In genomic region chr9:58516480-58516879, GRCm38 (mm10) we compare ENCODE assay signal across 13 mouse cellular contexts. TPM values are rescaled to one million over a fixed set of nuclear protein-coding genes. Genes with fewer than 3 reads are reported as not detected.
"Had no signal": no experiment of that assay in that cellular context is flagged by ENCODE, and none has a peak within 500 bp of the region (broad histone marks: within the 10 kb centered on the region; RNA-seq: fewer than 3 reads in every experiment).

No protein-coding gene starts in this region.

- ATAC-seq: liver, postnatal 0 days; midbrain, embryonic 13.5 days had no signal

- H3K4me2 ChIP-seq: limb, embryonic 12.5 days; liver, embryonic 13.5 days; lung, embryonic 15.5 days; midbrain, embryonic 13.5 days; stomach, embryonic 15.5 days had no signal

- H3K27ac ChIP-seq: limb, embryonic 12.5 days; liver, embryonic 13.5 days; lung, embryonic 15.5 days; midbrain, embryonic 13.5 days; stomach, embryonic 15.5 days had no signal

- H3K27me3 ChIP-seq: limb, embryonic 12.5 days; liver, embryonic 13.5 days; lung, embryonic 15.5 days; midbrain, embryonic 13.5 days; stomach, embryonic 15.5 days had no signal

- H3K4me3 ChIP-seq: limb, embryonic 12.5 days; liver, embryonic 13.5 days; lung, embryonic 15.5 days; midbrain, embryonic 13.5 days; stomach, embryonic 15.5 days had no signal

- H3K9me3 ChIP-seq: limb, embryonic 12.5 days; liver, embryonic 13.5 days; lung, embryonic 15.5 days; midbrain, embryonic 13.5 days; stomach, embryonic 15.5 days had no signal

- DNase-seq: kidney, postnatal 25 days; liver; liver, embryonic 13.5 days; liver, postnatal 0 days; lung, postnatal 14 days; right cerebral cortex, postnatal 14 days; thymus, adult 2 months; thymus, postnatal 25 days had no signal

- H3K9ac ChIP-seq: limb, embryonic 12.5 days; liver, embryonic 13.5 days; liver, postnatal 0 days; lung, embryonic 15.5 days; midbrain, embryonic 13.5 days; stomach, embryonic 15.5 days had no signal

- H3K36me3 ChIP-seq: limb, embryonic 12.5 days; liver, embryonic 13.5 days; lung, embryonic 15.5 days; midbrain, embryonic 13.5 days; stomach, embryonic 15.5 days had no signal

- H3K4me1 ChIP-seq: liver, embryonic 13.5 days; lung, embryonic 15.5 days; stomach, embryonic 15.5 days had no signal

RNA-seq across cellular contexts. Expression of gene Insyn1, which starts 28.1 kb away (rescaled TPM):
- total RNA-seq: megakaryocyte progenitor cell, adult 5-6 weeks had no signal
- polyA plus RNA-seq: liver, postnatal 0 days had no signal
